Mouse (Mus musculus) heart, embryonic 10.5 days (tissue): ENCODE data around the gene Kcnt1. TPM values are rescaled to one million over a fixed set of nuclear protein-coding genes. Genes with fewer than 3 reads are reported as not detected.
"Not testable (repeated sequence)": the region's sequence is repeated elsewhere in the genome, so short reads cannot be mapped to it uniquely, and the experiment has no call there.

Experiments
- DNase-seq: peaks from one replicate; pipeline ENCODE4 v3.0.0-alpha.2; 2017; ENCODE audit warnings: low spot score
- H3K27ac ChIP-seq: fragments of 300-500 bp; sonication (generic); 2 replicates; pipeline ENCODE4 v1.5.1; 2016; ENCODE audit warnings: mild to moderate bottlenecking
- H3K27me3 ChIP-seq: fragments of 300-500 bp; sonication (generic); 2 replicates; pipeline ENCODE4 v1.6.1; 2016; ENCODE audit warnings: mild to moderate bottlenecking; ENCODE audit not compliant: poor library complexity, insufficient read depth, severe bottlenecking
- H3K36me3 ChIP-seq: fragments of 300-500 bp; sonication (generic); 2 replicates; pipeline ENCODE4 v1.6.1; 2016; ENCODE audit warnings: mild to moderate bottlenecking, moderate library complexity
- H3K4me1 ChIP-seq: fragments of 300-500 bp; sonication (generic); 2 replicates; pipeline ENCODE4 v1.6.1; 2016; ENCODE audit warnings: mild to moderate bottlenecking
- H3K4me3 ChIP-seq: fragments of 300-500 bp; sonication (generic); 2 replicates; pipeline ENCODE4 v1.5.1; 2016; ENCODE audit warnings: mild to moderate bottlenecking, moderate library complexity
- H3K9me3 ChIP-seq: fragments of 300-500 bp; sonication (generic); 2 replicates; pipeline ENCODE4 v1.6.1; 2016; ENCODE audit warnings: mild to moderate bottlenecking, moderate library complexity
- WGBS: fragments of 180-500 bp; shearing (Covaris S2); methylation state at CpG from one replicate; pipeline ENCODE4 v1.1.7; 2016; 5-methylcytosine and 5-hydroxymethylcytosine counted together
- polyA plus RNA-seq: library from polyadenylated mRNA; unstranded; fragments of >200 nt; fragmentation: Nextera tagmentation; extraction: Ambion mirVana; gene quantifications from 2 replicates; pipeline ENCODE4 v1.2.1, GENCODE M21; 2016

Gene Kcnt1
- 0.06 TPM in 1 of 2 replicates, not detected in the other for polyA plus RNA-seq

DNA sequence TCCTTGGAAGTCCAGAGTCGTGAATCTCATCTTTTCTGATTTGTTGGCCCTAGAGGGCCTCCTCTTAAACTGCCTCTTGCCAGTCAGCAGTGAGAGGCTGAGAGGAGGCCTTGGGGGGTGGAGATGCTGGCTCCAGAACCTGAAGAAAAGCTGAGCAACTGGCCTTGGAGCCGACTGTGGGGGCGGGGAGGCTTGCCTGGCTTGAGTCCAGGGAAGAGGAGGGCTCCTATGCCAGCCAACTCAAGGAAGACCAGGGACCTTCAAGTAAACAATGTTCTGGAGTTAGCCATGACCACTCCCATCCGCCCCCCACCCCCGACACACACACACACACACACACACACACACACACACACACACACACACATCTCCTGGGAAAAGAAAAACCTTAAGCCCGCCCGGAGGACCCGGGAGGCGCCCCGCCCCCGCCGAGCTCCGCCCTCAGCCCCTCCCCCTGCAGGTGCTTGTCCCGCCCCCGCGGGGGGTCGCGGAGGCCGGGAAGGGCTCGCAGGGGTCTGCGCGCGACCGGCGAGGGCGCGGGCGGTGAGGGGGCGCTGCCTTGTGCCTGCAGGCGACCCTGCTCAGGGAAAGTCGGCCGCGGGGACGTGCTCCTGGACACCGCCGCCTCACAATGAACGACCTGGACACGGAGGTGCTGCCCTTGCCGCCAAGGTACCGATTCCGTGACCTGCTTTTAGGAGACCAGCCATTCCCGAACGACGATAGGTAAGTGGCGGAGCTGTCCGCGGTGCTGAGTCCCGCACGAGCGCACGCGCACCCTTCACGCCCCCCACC, at the start of gene Kcnt1:
TSS of gene Kcnt1 (plus strand) at position 398 of the 795 bp plus-strand sequence.
- peaks cover 17% of the 10 kb centered on the region for H3K4me1 ChIP-seq
- no peak for DNase-seq
- no peak within 1 kb of the TSS for H3K27ac ChIP-seq
- peaks cover 69% of the 10 kb centered on the region for H3K27me3 ChIP-seq
- H3K9me3 ChIP-seq, result no peaks in the 10 kb centered on the region
- under 1% methylated on average over 53 of the region's 53 CpGs for WGBS
- peak within 1 kb of the TSS; percentile 65 for H3K4me3 ChIP-seq
- H3K36me3 ChIP-seq, result no peaks in the 10 kb centered on the region

DNA sequence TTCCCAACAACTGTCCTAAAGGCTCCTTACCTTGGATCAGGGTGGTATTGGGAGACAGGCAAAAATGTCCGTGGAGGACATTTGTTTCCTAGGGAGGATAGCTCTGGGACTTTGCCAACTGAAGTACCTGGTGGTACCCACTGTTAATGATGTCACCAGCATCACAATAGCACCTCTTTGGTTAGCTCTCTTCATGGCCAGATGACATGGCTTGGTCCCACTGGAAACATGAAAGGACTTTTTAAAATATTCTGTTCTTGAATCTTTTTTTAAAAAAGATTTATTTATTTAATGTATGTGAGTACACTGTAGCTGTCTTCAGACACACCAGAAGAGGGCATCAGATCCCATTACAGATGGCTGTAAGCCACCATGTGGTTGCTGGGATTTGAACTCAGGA, 47.8 kb upstream of the Kcnt1 start, which contains the start of gene Glt6d1:
TSS of gene Glt6d1 (minus strand) at position 101 of the 400 bp plus-strand sequence.
- 73% methylated on average over 1 of the region's 1 CpGs for WGBS

DNA sequence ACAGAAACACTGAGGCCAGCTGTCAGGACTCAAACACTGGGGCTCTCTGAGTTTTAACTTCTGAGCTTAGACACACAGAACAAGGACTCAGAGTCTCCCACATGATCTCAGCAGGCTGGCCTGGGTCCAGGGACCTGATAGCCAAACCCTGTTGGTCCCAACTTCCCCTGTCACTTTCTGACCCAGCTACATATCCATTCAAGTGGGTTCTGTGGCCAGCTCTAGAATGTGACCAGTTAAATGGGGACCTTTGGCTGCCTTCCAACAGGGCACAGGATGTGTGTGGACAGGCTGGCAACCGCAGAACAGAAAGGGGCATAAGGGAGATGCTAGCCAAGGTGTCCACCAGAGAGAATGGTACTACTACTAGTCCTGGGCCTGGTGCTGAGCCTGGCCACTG, 40.7 kb upstream of the Kcnt1 start, which contains the start of gene Lcn9:
TSS of gene Lcn9 (plus strand) at position 348 of the 400 bp plus-strand sequence.
- WGBS, result 72% methylated on average over 1 of the region's 1 CpGs
- no peaks in the 10 kb centered on the region for H3K4me1 ChIP-seq
- no peaks in the 10 kb centered on the region for H3K36me3 ChIP-seq
- DNase-seq, result no peak
- H3K9me3 ChIP-seq, result no peaks in the 10 kb centered on the region
- no peaks in the 10 kb centered on the region for H3K27me3 ChIP-seq
- H3K27ac ChIP-seq, result no peak within 1 kb of the TSS
- no peak within 1 kb of the TSS for H3K4me3 ChIP-seq

More for the DNA sequence above, 47.8 kb upstream of the Kcnt1 start, which contains the start of gene Glt6d1:
- not testable (repeated sequence) for H3K27me3 ChIP-seq, H3K36me3 ChIP-seq, DNase-seq, H3K27ac ChIP-seq, H3K4me1 ChIP-seq, H3K9me3 ChIP-seq, H3K4me3 ChIP-seq

DNA sequence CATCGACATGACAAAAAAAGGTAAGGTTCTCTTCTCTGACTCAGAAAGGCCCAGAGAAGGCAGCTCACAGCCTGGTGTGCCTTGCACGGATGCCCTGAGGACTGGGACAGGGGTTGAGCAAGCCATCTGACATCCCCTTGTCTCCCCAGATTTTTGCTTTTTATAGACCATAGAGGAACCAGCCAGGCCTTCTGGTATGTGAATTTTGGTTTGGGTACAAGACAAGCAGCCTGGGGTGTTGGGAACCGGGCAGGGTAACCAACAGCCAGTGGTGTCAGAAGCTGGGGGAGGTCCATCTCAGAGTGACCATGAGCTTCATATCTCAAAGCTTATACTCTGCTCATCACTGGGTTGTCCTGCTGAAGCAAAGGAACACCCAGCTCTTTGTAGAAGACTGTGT, 38.8 kb upstream of the Kcnt1 start:
- no peaks in the 10 kb centered on the region for H3K9me3 ChIP-seq
- no peak for DNase-seq
- WGBS, result 78% methylated on average over 3 of the region's 3 CpGs
- no peaks in the 10 kb centered on the region for H3K36me3 ChIP-seq
- H3K4me1 ChIP-seq, result no peaks in the 10 kb centered on the region
- no peak overlapping the region for H3K4me3 ChIP-seq
- H3K27ac ChIP-seq, result no peak overlapping the region
- H3K27me3 ChIP-seq, result no peaks in the 10 kb centered on the region

DNA sequence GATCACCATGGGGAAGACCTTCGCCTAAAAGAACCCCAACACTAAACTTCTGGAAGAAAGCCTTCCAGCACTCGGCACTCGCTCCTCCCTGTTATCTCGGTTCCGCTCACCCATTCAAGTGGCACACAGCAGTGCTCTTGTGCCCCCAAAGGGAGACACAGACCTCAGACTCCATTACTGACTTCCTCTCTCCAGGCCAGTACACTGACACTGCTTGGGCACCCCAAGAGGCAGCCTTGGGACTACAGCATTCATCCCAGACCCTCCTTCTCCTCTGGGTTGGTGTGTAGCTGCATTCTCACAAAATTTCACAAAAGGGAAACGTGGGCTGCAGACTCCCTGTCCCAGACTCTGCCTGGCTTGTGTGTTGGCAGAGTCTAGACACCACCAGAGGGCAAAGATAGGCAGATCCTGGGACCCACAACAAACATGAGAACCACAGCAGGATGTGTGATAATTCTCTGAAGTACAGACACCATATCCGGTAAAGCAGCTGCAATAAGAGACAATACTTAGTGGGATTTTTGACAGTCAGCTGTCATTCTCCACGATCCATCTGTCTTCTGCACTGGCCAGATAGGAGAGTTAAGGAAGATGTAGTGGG, 35.1 kb upstream of the Kcnt1 start:
- WGBS, result 71% methylated on average over 8 of the region's 8 CpGs
- H3K27me3 ChIP-seq, result no peaks in the 10 kb centered on the region; the same call in 1 of the 2 replicates
- H3K27ac ChIP-seq, result no peak overlapping the region
- no peak for DNase-seq
- H3K9me3 ChIP-seq, result no peaks in the 10 kb centered on the region
- no peak overlapping the region for H3K4me3 ChIP-seq
- no peaks in the 10 kb centered on the region for H3K36me3 ChIP-seq
- no peaks in the 10 kb centered on the region for H3K4me1 ChIP-seq

DNA sequence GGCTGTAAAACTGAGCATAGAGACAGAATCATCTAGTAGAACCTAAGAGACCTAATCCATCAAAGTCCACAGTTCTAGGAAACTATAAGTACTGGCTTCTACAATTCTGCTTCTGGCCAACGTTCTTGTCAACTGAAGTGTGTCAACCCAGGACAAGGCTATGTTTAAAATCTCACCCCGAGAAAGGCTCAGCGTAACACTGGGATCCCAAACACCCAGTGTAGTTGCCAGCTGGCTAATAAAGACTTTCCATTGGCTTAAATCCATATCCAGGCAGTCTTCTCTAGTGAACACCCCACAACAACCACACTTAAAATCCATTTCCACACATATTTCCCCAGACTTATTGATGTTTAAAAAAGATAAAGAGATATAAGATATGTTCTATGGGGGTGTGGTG, 32.7 kb upstream of the Kcnt1 start:
- no peak for DNase-seq
- WGBS, result 77% methylated on average over 3 of the region's 3 CpGs
- H3K27ac ChIP-seq, result no peak overlapping the region
- H3K9me3 ChIP-seq, result no peaks in the 10 kb centered on the region
- no peak overlapping the region for H3K4me3 ChIP-seq
- H3K4me1 ChIP-seq, result no peaks in the 10 kb centered on the region
- H3K36me3 ChIP-seq, result no peaks in the 10 kb centered on the region
- peaks cover 4% of the 10 kb centered on the region; the same call in 1 of the 2 replicates for H3K27me3 ChIP-seq

DNA sequence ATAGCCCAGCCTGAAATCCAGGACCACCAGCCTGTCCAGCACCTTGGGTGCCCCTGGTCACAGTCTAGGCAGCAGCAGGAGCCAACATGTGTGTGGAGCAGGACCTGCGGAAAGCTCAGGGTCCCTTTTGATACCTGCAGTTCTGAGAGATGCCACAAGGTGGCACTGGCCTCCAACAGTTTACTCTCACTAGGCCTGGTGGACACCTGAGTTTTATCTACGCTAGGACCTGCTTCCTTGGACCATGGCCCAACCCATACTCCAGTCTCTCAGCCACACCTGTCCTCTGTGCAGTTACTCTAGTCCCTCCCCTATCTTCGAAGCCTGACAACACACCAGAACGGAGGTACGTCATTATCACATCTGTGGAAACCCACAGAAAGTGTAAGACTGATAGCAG, 27.2 kb upstream of the Kcnt1 start:
- Histone ChIP-seq H3K4me3 (no peak overlapping the region), H3K9me3 (no peaks in the 10 kb centered on the region), H3K27me3 (peaks cover 18% of the 10 kb centered on the region; the same call in 1 of the 2 replicates), H3K36me3 (no peaks in the 10 kb centered on the region), H3K4me1 (no peaks in the 10 kb centered on the region), H3K27ac (no peak overlapping the region)
- WGBS, result 44% methylated on average over 5 of the region's 5 CpGs
- DNase-seq, result no peak

DNA sequence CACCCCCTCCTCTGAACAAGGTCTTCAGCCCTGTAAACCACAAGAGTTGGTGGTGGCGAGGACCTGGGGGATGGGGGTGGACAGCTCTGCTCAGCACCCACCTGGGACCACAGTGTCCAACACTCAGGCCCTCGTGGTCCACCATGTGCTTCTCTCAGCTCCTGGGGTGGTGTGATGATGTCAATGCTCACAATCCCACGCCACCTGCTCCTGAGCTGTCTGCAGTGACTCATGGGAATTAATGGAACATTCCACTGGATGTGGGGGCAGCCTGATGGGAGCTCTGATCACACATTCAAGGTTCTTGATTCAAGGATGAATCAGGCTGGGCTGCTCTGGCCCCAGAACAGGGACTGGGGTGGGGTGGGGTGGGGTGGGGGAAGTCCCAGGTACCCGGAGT, 21.4 kb upstream of the Kcnt1 start:
- H3K27me3 ChIP-seq, result peaks cover 25% of the 10 kb centered on the region; the same call in 1 of the 2 replicates
- no peak overlapping the region for H3K27ac ChIP-seq
- DNase-seq, result no peak
- H3K9me3 ChIP-seq, result no peaks in the 10 kb centered on the region
- H3K36me3 ChIP-seq, result no peaks in the 10 kb centered on the region
- no peaks in the 10 kb centered on the region for H3K4me1 ChIP-seq
- no peak overlapping the region for H3K4me3 ChIP-seq
- 71% methylated on average over 4 of the region's 4 CpGs for WGBS

DNA sequence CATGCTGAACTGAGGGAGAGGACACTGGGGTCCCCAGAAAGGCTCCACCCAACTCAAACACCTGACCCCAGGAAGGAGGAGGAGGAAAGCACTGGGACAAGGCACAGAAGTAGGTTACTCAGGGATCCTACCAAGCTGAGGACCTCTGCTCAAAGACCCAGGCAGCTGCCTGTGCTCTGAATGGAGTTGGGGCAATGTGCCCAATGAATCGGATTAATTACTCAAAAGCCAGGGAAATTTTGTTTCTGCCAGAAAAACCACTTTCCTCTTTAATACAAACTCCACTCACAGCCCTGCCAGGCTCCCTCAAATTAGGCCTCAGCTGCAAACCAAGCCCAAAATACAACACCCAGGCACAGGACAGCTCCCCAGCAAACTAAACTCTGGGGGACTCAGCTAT, 20.8 kb upstream of the Kcnt1 start:
- no peaks in the 10 kb centered on the region for H3K4me1 ChIP-seq
- DNase-seq, result no peak
- H3K4me3 ChIP-seq, result no peak overlapping the region
- no peaks in the 10 kb centered on the region for H3K9me3 ChIP-seq
- H3K27me3 ChIP-seq, result peaks cover 27% of the 10 kb centered on the region; the same call in 1 of the 2 replicates
- 86% methylated on average over 1 of the region's 1 CpGs for WGBS
- H3K27ac ChIP-seq, result no peak overlapping the region
- H3K36me3 ChIP-seq, result no peaks in the 10 kb centered on the region

DNA sequence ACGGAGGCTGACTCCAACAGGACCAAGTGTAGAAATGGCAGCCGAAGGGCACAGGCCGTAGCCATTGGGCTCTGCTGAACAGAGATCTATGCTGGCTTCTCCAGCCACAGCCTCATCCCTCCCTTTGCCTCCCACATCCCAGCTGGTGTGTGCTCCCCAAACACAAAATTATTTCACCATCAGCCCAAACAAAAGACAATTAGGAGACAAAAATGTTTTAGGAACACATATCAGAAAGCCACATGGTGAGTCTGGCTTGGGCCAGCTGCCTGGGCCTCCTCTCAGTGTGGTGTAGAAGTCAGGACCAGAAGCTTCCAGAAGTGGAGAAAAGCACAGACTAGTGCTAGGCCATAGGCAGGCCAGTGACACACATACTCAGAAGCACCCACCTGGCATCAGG, 19.4 kb upstream of the Kcnt1 start:
- WGBS, result 81% methylated on average over 3 of the region's 3 CpGs
- no peak for DNase-seq
- Histone ChIP-seq H3K9me3 (no peaks in the 10 kb centered on the region), H3K4me3 (no peak overlapping the region), H3K4me1 (no peaks in the 10 kb centered on the region), H3K27ac (no peak overlapping the region), H3K36me3 (no peaks in the 10 kb centered on the region), H3K27me3 (peaks cover 24% of the 10 kb centered on the region; the same call in 1 of the 2 replicates)

DNA sequence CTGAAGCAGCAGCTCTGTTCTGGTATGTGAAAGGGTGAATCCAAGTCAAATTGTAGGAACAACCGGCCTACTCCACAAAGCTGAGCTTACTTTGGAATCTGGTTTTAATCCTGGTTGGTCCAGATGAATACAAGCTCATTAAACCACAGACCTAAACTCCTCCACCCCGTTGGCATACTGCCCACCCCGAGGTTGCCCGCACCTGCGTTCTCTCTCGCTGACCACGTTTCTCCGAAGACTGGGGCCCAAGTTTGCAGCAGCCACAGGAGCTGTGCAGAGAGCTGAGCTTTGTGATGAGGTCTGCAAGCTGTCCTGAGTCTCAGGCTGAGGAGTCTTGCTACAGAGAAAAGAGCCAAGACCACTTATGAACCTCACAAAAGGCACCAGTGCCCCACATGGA, 17.0 kb upstream of the Kcnt1 start:
- H3K9me3 ChIP-seq, result no peaks in the 10 kb centered on the region
- no peak overlapping the region for H3K4me3 ChIP-seq
- DNase-seq, result no peak
- 85% methylated on average over 8 of the region's 8 CpGs for WGBS
- H3K4me1 ChIP-seq, result no peaks in the 10 kb centered on the region
- H3K27ac ChIP-seq, result no peak overlapping the region
- no peaks in the 10 kb centered on the region for H3K36me3 ChIP-seq
- peaks cover 16% of the 10 kb centered on the region; the same call in 1 of the 2 replicates for H3K27me3 ChIP-seq

DNA sequence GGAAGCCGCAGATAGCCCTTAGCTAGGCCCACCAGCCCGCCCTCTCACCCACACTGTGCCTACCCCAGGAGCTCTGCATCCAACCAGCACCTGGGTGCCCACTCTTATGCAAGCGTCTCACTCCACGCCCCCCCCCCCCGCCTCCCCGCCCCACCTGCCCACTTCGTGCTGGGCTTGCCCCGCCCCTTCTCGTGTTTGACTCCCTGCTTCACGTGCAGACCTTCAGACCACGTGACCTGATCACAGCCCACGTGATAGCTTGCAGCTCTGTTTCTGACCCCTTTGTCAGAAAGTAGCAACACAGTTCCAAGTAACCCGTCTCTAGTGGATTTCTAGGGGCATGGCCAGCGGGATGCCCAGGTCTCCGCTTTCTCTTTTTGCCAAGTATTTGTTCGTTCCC, 16.3 kb upstream of the Kcnt1 start, which contains the start of gene Sohlh1:
TSS of gene Sohlh1 (minus strand) at position 23 of the 400 bp plus-strand sequence.
- Histone ChIP-seq H3K27me3 (peaks cover 16% of the 10 kb centered on the region; the same call in 1 of the 2 replicates), H3K36me3 (no peaks in the 10 kb centered on the region), H3K4me3 (no peak within 1 kb of the TSS), H3K4me1 (no peaks in the 10 kb centered on the region), H3K9me3 (no peaks in the 10 kb centered on the region), H3K27ac (no peak within 1 kb of the TSS)
- WGBS, result 78% methylated on average over 16 of the region's 16 CpGs
- no peak for DNase-seq

DNA sequence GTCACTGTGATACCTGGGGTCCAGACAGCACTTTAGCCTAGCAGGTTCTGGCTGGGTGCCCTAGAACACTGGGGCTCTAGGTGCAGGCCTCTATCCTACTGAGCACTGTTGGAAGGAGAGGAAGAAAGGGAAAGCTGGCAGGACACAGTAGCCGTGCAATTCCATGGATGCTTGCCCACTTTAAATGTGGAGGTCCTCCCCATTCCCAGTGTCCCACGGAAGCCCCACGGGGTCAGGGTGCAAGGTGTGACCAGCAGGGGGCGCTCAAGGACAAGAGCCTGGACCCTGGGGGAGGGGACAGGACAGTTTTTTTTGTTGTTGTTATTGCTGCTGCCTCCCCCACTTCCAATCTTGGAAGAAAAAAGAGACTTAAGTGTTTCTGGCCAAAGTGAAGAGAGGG, 13.2 kb upstream of the Kcnt1 start:
- no peaks in the 10 kb centered on the region for H3K4me1 ChIP-seq
- H3K27ac ChIP-seq, result no peak overlapping the region
- H3K36me3 ChIP-seq, result no peaks in the 10 kb centered on the region
- no peak overlapping the region for H3K4me3 ChIP-seq
- no peaks in the 10 kb centered on the region for H3K9me3 ChIP-seq
- H3K27me3 ChIP-seq, result peaks cover 9% of the 10 kb centered on the region; the same call in 1 of the 2 replicates
- 17% methylated on average over 4 of the region's 4 CpGs for WGBS
- no peak for DNase-seq
